Mouse (Mus musculus): ENCODE measurements at regions not wholly inside any gene's neighbourhood (a gene's known extent, or its start where the extent isn't known, plus 50 kb on each side); places are given as distances from the start of the nearest gene placed in this dataset.

DNA sequence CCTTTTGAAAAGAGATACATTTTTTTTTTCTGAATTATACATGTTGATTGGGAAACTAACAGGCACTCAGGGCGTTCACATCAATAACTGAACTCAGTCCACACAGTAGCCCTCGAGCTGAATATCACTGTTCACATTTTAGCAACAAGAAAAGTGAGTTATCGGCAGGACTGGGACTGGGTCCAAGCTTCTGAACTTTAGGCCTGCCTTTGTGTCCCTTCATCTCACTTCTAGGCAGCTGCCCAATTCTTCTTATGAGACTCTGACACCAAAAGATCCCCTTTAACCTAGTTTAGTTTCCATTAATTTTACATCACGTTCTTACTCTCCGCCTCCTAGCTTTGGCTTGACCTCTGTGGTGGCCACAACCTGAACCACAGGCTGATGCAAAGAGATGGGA lies 242.7 kb downstream of the Rsl24d1 start:
- no peak for DNase-seq (ENCODE audit: low read depth, low spot score)
- Histone ChIP-seq H3K27ac (ENCODE audit: insufficient read depth, low read depth, low read length, poor library complexity, severe bottlenecking) (no peak overlapping the region), H3K4me1 (ENCODE audit: control insufficient read depth in 2 of 2, insufficient read depth in 2 of 2, low read length in 2 of 2, poor library complexity in 1 of 2) (no peaks in the 10 kb centered on the region), H3K4me3 (ENCODE audit: insufficient read depth in 1 of 2, low read depth in 1 of 2, low read length in 2 of 2, poor library complexity in 1 of 2, severe bottlenecking in 1 of 2) (no peak overlapping the region), H3K36me3 (ENCODE audit: control insufficient read depth, insufficient read depth, low read length, poor library complexity, severe bottlenecking) (no peaks in the 10 kb centered on the region), H3K9me3 (ENCODE audit: control insufficient read depth, insufficient read depth, low read depth, low read length) (no peaks in the 10 kb centered on the region), H3K9ac (ENCODE audit: insufficient read depth, low read depth, low read length, poor library complexity, severe bottlenecking) (no peak overlapping the region)
- in situ Hi-C loops (cut with MboI; ENCODE audit: low sequenced_read_pairs in 2 of 2, unreplicated experiment in 2 of 2), result no loop called here
- TF ChIP-seq CHD2 (IDR thresholded peaks at IDR 0.05; ENCODE audit: low read depth, low read length) (no peak), MAFK (IDR thresholded peaks at IDR 0.05; ENCODE audit: insufficient read depth, low read depth, low read length) (no peak), ZC3H11A (IDR thresholded peaks at IDR 0.05; ENCODE audit: borderline replicate concordance, low read depth, low read length) (no peak), ZNF384 (IDR thresholded peaks at IDR 0.05; ENCODE audit: low read depth, low read length) (no peak), HCFC1 (IDR thresholded peaks at IDR 0.05; ENCODE audit: borderline replicate concordance, insufficient read depth, low read length) (no peak)

GRCm38 (mm10) chr9:73358968-73359367 lies 245.7 kb downstream of the Rsl24d1 start:
- TF ChIP-seq MAFK (IDR thresholded peaks at IDR 0.05; ENCODE audit: insufficient read depth, low read depth, low read length) (no peak), HCFC1 (IDR thresholded peaks at IDR 0.05; ENCODE audit: borderline replicate concordance, insufficient read depth, low read length) (no peak), ZNF384 (IDR thresholded peaks at IDR 0.05; ENCODE audit: low read depth, low read length) (no peak), ZC3H11A (IDR thresholded peaks at IDR 0.05; ENCODE audit: borderline replicate concordance, low read depth, low read length) (no peak), CHD2 (IDR thresholded peaks at IDR 0.05; ENCODE audit: low read depth, low read length) (no peak)
- in situ Hi-C loops (cut with MboI; ENCODE audit: low sequenced_read_pairs in 2 of 2, unreplicated experiment in 2 of 2), result no loop called here
- DNase-seq (ENCODE audit: low read depth, low spot score), result no peak

DNA sequence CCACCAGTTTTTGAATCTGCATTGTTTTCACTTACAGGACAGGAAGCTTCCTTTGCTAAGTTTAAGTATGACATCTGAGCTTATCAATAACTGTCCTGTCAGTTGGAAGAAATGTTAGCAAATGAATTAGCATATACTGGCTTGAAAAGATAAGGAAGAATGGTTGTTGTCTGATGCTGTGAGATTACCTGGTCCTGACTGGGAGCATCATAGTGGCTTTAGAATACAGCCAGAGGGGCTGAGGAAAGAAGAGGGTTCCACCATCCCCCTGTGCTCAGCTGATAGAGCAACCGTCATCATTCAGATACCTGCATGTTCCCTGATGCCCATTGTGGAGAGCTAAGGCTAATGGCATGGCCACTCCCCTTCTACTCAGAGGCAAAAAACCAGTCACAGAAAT lies 267.5 kb downstream of the Rsl24d1 start:
- Histone ChIP-seq H3K4me1 (ENCODE audit: control insufficient read depth in 2 of 2, insufficient read depth in 2 of 2, low read length in 2 of 2, poor library complexity in 1 of 2) (no peaks in the 10 kb centered on the region), H3K9ac (ENCODE audit: insufficient read depth, low read depth, low read length, poor library complexity, severe bottlenecking) (no peak overlapping the region), H3K27ac (ENCODE audit: insufficient read depth, low read depth, low read length, poor library complexity, severe bottlenecking) (no peak overlapping the region), H3K4me3 (ENCODE audit: insufficient read depth in 1 of 2, low read depth in 1 of 2, low read length in 2 of 2, poor library complexity in 1 of 2, severe bottlenecking in 1 of 2) (no peak overlapping the region), H3K36me3 (ENCODE audit: control insufficient read depth, insufficient read depth, low read length, poor library complexity, severe bottlenecking) (no peaks in the 10 kb centered on the region), H3K9me3 (ENCODE audit: control insufficient read depth, insufficient read depth, low read depth, low read length) (no peaks in the 10 kb centered on the region)
- DNase-seq (ENCODE audit: low read depth, low spot score), result no peak
- TF ChIP-seq MAFK (IDR thresholded peaks at IDR 0.05; ENCODE audit: insufficient read depth, low read depth, low read length) (no peak), ZNF384 (IDR thresholded peaks at IDR 0.05; ENCODE audit: low read depth, low read length) (no peak), ZC3H11A (IDR thresholded peaks at IDR 0.05; ENCODE audit: borderline replicate concordance, low read depth, low read length) (no peak), CHD2 (IDR thresholded peaks at IDR 0.05; ENCODE audit: low read depth, low read length) (no peak), HCFC1 (IDR thresholded peaks at IDR 0.05; ENCODE audit: borderline replicate concordance, insufficient read depth, low read length) (no peak)
- in situ Hi-C loops (cut with MboI; ENCODE audit: low sequenced_read_pairs in 2 of 2, unreplicated experiment in 2 of 2), result no loop called here

More at GRCm38 (mm10) chr9:73358968-73359367, 245.7 kb downstream of the Rsl24d1 start:
- no peak overlapping the region for H3K9ac ChIP-seq (ENCODE audit: insufficient read depth, low read depth, low read length, poor library complexity, severe bottlenecking)
- no peak overlapping the region for H3K4me3 ChIP-seq (ENCODE audit: insufficient read depth in 1 of 2, low read depth in 1 of 2, low read length in 2 of 2, poor library complexity in 1 of 2, severe bottlenecking in 1 of 2)
- H3K36me3 ChIP-seq (ENCODE audit: control insufficient read depth, insufficient read depth, low read length, poor library complexity, severe bottlenecking), result no peaks in the 10 kb centered on the region
- no peaks in the 10 kb centered on the region; a peak in 1 of 4 replicates for H3K4me1 ChIP-seq (ENCODE audit: control insufficient read depth in 2 of 2, insufficient read depth in 2 of 2, low read length in 2 of 2, poor library complexity in 1 of 2)
- no peak overlapping the region for H3K27ac ChIP-seq (ENCODE audit: insufficient read depth, low read depth, low read length, poor library complexity, severe bottlenecking)
- no peaks in the 10 kb centered on the region for H3K9me3 ChIP-seq (ENCODE audit: control insufficient read depth, insufficient read depth, low read depth, low read length)

DNA sequence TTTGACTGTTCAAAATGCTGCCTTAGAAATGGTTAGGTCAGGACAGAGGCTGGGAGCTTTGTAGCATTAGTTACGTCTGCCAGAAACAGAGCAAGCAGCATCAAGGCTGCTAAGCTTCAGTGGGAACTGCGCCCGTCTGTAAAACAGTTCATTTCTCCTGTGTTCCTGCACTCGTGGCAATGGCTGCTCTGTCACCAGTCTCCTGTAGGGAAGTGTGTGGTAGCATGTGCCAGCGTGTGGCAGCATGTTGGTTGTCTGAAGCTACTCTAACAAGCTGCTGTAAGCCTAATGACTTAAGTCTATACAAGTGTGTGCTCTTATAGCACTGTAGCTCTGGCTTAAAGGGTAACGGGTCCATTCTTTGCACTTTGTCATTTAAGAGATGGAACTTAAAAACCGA lies 278.8 kb downstream of the Rsl24d1 start:
- Histone ChIP-seq H3K9ac (ENCODE audit: insufficient read depth, low read depth, low read length, poor library complexity, severe bottlenecking) (no peak overlapping the region), H3K9me3 (ENCODE audit: control insufficient read depth, insufficient read depth, low read depth, low read length) (no peaks in the 10 kb centered on the region), H3K36me3 (ENCODE audit: control insufficient read depth, insufficient read depth, low read length, poor library complexity, severe bottlenecking) (no peaks in the 10 kb centered on the region), H3K27ac (ENCODE audit: insufficient read depth, low read depth, low read length, poor library complexity, severe bottlenecking) (no peak overlapping the region), H3K4me3 (ENCODE audit: insufficient read depth in 1 of 2, low read depth in 1 of 2, low read length in 2 of 2, poor library complexity in 1 of 2, severe bottlenecking in 1 of 2) (no peak overlapping the region), H3K4me1 (ENCODE audit: control insufficient read depth in 2 of 2, insufficient read depth in 2 of 2, low read length in 2 of 2, poor library complexity in 1 of 2) (no peaks in the 10 kb centered on the region)
- no peak for DNase-seq (ENCODE audit: low read depth, low spot score)
- no peak for TF ChIP-seq CHD2 (IDR thresholded peaks at IDR 0.05; ENCODE audit: low read depth, low read length)
- TF ChIP-seq MAFK (IDR thresholded peaks at IDR 0.05; ENCODE audit: insufficient read depth, low read depth, low read length), result no peak
- TF ChIP-seq ZC3H11A (IDR thresholded peaks at IDR 0.05; ENCODE audit: borderline replicate concordance, low read depth, low read length), result no peak
- in situ Hi-C loops (cut with MboI; ENCODE audit: low sequenced_read_pairs in 2 of 2, unreplicated experiment in 2 of 2), result no loop called here

GRCm38 (mm10) chr9:73413367-73413930 lies 300.2 kb downstream of the Rsl24d1 start:
- Histone ChIP-seq H3K36me3 (ENCODE audit: control insufficient read depth, insufficient read depth, low read length, poor library complexity, severe bottlenecking) (no peaks in the 10 kb centered on the region), H3K4me3 (ENCODE audit: insufficient read depth in 1 of 2, low read depth in 1 of 2, low read length in 2 of 2, poor library complexity in 1 of 2, severe bottlenecking in 1 of 2) (no peak overlapping the region), H3K4me1 (ENCODE audit: control insufficient read depth in 2 of 2, insufficient read depth in 2 of 2, low read length in 2 of 2, poor library complexity in 1 of 2) (no peaks in the 10 kb centered on the region), H3K27ac (ENCODE audit: insufficient read depth, low read depth, low read length, poor library complexity, severe bottlenecking) (no peak overlapping the region), H3K9me3 (ENCODE audit: control insufficient read depth, insufficient read depth, low read depth, low read length) (peaks cover 8% of the 10 kb centered on the region; the same call in 1 of the 2 replicates), H3K9ac (ENCODE audit: insufficient read depth, low read depth, low read length, poor library complexity, severe bottlenecking) (no peak overlapping the region)
- no peak for DNase-seq (ENCODE audit: low read depth, low spot score)
- TF ChIP-seq ZNF384 (IDR thresholded peaks at IDR 0.05; ENCODE audit: low read depth, low read length) (no peak), ZC3H11A (IDR thresholded peaks at IDR 0.05; ENCODE audit: borderline replicate concordance, low read depth, low read length) (no peak), CHD2 (IDR thresholded peaks at IDR 0.05; ENCODE audit: low read depth, low read length) (no peak), MAFK (IDR thresholded peaks at IDR 0.05; ENCODE audit: insufficient read depth, low read depth, low read length) (no peak), HCFC1 (IDR thresholded peaks at IDR 0.05; ENCODE audit: borderline replicate concordance, insufficient read depth, low read length) (no peak)
- in situ Hi-C loops (cut with MboI; ENCODE audit: low sequenced_read_pairs in 2 of 2, unreplicated experiment in 2 of 2), result no loop called here

Measured in ES-E14 (cell line).